8 mouse cellular contexts compared by ENCODE assay signal in the genomic region with DNA sequence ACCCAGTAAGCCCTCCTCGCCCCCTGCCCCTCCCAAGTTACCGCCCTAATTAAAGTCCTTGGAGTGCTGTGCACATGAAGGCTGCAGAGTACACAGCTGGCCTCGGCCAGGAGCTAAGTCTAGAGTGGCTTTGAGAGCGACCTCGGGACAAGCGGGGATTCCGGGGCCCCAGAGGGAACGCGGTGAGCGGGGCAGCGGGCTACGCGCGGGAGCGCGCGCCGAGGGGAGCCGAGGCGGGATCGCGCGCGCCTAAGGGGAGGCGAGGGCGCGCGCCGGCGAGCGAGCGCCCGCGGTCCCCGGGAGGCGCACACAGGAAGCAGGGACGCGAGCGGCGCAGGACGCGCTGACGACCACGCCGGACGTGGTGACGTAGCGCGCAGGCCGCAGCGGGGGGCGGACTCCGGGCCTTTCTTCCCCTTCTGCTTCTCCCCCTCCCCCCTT. TPM values are rescaled to one million over a fixed set of nuclear protein-coding genes. Genes with fewer than 3 reads are reported as not detected.
DNase-seq lines count a peak whose midpoint lies in the region; ATAC-seq lines count a peak whose summit lies in the region.

A gene (plus strand): TSS at position 77 of the 441 bp plus-strand sequence.

- peak; percentile 97 for ATAC-seq in hindbrain, embryonic 11.5 days (ENCODE audit: low FRiP score)

- H3K27ac ChIP-seq in hindbrain, embryonic 11.5 days (ENCODE audit: low read depth, low read length) = peak within 1 kb of the TSS; percentile 89

- peak within 1 kb of the TSS; percentile 79 for H3K9ac ChIP-seq in hindbrain, embryonic 11.5 days (ENCODE audit: low read depth, low read length)

- no peaks in the 10 kb centered on the region for H3K9me3 ChIP-seq in hindbrain, embryonic 11.5 days (ENCODE audit: control insufficient read depth, low read length)

- WGBS in hindbrain, embryonic 11.5 days = under 1% methylated on average over 38 of the region's 53 CpGs

- DNase-seq in MN1 (ENCODE audit: low spot score) = peak; percentile 98
- DNase-seq in cerebellum, adult 9-10 months = peak; percentile 91
- peak; percentile 80 to 90 for DNase-seq in frontal cortex, adult 2 months (ENCODE audit: extremely low spot score in 1 of 2, low spot score in 1 of 2)
- peak; percentile 97 for DNase-seq in hindbrain, embryonic 11.5 days (ENCODE audit: low spot score)
- peak; percentile 88 to 93 for DNase-seq in layer of hippocampus, postnatal 10 days (ENCODE audit: low spot score in 2 of 2)
- DNase-seq in lung, postnatal 10 days = peak; percentile 96
- peak; percentile 92 for DNase-seq in ovary, postnatal 36 days (ENCODE audit: low spot score)
- peak; percentile 91 for DNase-seq in thymus, postnatal 25 days

- H3K4me1 ChIP-seq in hindbrain, embryonic 11.5 days (replicated peaks; ENCODE audit: control insufficient read depth, insufficient read depth, low read length) = no peaks in the 10 kb centered on the region; the same call in 1 of the 2 replicates

- no peaks in the 10 kb centered on the region for H3K27me3 ChIP-seq in hindbrain, embryonic 11.5 days (ENCODE audit: control insufficient read depth, insufficient read depth, low read length)

- no peaks in the 10 kb centered on the region for H3K36me3 ChIP-seq in hindbrain, embryonic 11.5 days (ENCODE audit: control insufficient read depth, insufficient read depth, low read length)

- H3K4me3 ChIP-seq in hindbrain, embryonic 11.5 days (ENCODE audit: low read depth, low read length) = peak within 1 kb of the TSS; percentile 59

- peak within 1 kb of the TSS; percentile 71 for H3K4me2 ChIP-seq in hindbrain, embryonic 11.5 days (replicated peaks; ENCODE audit: low read depth, low read length)

RNA-seq across cellular contexts. Expression of the gene that starts here (rescaled TPM):
- 179 and 210 TPM in 2 replicates for polyA plus RNA-seq in frontal cortex, adult 2 months (2012; rRNA removed)
- 26.2 and 33.0 TPM in 2 replicates for polyA plus RNA-seq in hindbrain, embryonic 11.5 days (2014; fragmentation: Nextera tagmentation; extraction: Ambion mirVana)
- 100 to 1,000 TPM; 174 to 178 TPM for total RNA-seq in layer of hippocampus, postnatal 10 days (2021)

Comparison
In these comparisons a context has a peak if more than half of its experiments do, and no peak if none do; other contexts are left out.
1. Peak in every context shown above with its lines: DNase-seq, ATAC-seq, H3K4me3 ChIP-seq and H3K27ac ChIP-seq.